In genomic region chr13:5641743-5642510, GRCm38 (mm10) we compare ENCODE assay signal across 26 mouse cellular contexts.
DNase-seq lines count a peak whose midpoint lies in the region; ATAC-seq lines count a peak whose summit lies in the region.
"Had no signal": no experiment of that assay in that cellular context is flagged by ENCODE, and none has a peak within 500 bp of the region (broad histone marks: within the 10 kb centered on the region; RNA-seq: fewer than 3 reads in every experiment).

No protein-coding gene starts in this region.

- H3K4me1 ChIP-seq in hindbrain, embryonic 15.5 days (replicated peaks) = no peaks in the 10 kb centered on the region
- no peaks in the 10 kb centered on the region for H3K4me1 ChIP-seq in hindbrain, embryonic 11.5 days (replicated peaks; ENCODE audit: control insufficient read depth, insufficient read depth, low read length)
- H3K4me1 ChIP-seq in neural tube, embryonic 15.5 days = no peaks in the 10 kb centered on the region
- 0 out of 2 replicates have a peak, but pooled peaks cover 5% of the 10 kb centered on the region for H3K4me1 ChIP-seq in midbrain, embryonic 15.5 days
- H3K4me1 ChIP-seq: embryonic facial prominence, embryonic 13.5 days; hindbrain, embryonic 10.5 days; intestine, embryonic 15.5 days; liver, embryonic 13.5 days had no signal

- H3K4me2 ChIP-seq in hindbrain, embryonic 15.5 days = no peak overlapping the region
- no peak overlapping the region for H3K4me2 ChIP-seq in hindbrain, embryonic 11.5 days (replicated peaks; ENCODE audit: low read depth, low read length)
- H3K4me2 ChIP-seq in neural tube, embryonic 15.5 days = no peak overlapping the region
- H3K4me2 ChIP-seq in midbrain, embryonic 15.5 days = no peak overlapping the region
- H3K4me2 ChIP-seq: embryonic facial prominence, embryonic 13.5 days; heart, embryonic 11.5 days; intestine, embryonic 15.5 days; liver, embryonic 13.5 days; lung, embryonic 14.5 days had no signal

- ATAC-seq in hindbrain, embryonic 15.5 days (ENCODE audit: low FRiP score, low read depth) = peak; percentile 54; the same call in 1 of the 2 replicates
- ATAC-seq in hindbrain, embryonic 11.5 days (ENCODE audit: low FRiP score) = no peak
- peak; percentile 17; the same call in 1 of the 2 replicates for ATAC-seq in neural tube, embryonic 15.5 days (ENCODE audit: low FRiP score)
- ATAC-seq in midbrain, embryonic 15.5 days (replicated peaks) = peak; percentile 90
- ATAC-seq: intestine, embryonic 15.5 days had no signal

- no peaks in the 10 kb centered on the region for H3K27me3 ChIP-seq in hindbrain, embryonic 15.5 days
- H3K27me3 ChIP-seq in hindbrain, embryonic 11.5 days (ENCODE audit: control insufficient read depth, insufficient read depth, low read length) = no peaks in the 10 kb centered on the region
- no peaks in the 10 kb centered on the region for H3K27me3 ChIP-seq in neural tube, embryonic 15.5 days (replicated peaks)
- H3K27me3 ChIP-seq in midbrain, embryonic 15.5 days (replicated peaks) = no peaks in the 10 kb centered on the region
- H3K27me3 ChIP-seq: embryonic facial prominence, embryonic 13.5 days; intestine, embryonic 15.5 days; liver, embryonic 13.5 days had no signal

- H3K9ac ChIP-seq in hindbrain, embryonic 15.5 days = no peak overlapping the region
- no peak overlapping the region for H3K9ac ChIP-seq in hindbrain, embryonic 11.5 days (ENCODE audit: low read depth, low read length)
- no peak overlapping the region for H3K9ac ChIP-seq in neural tube, embryonic 15.5 days (replicated peaks)
- H3K9ac ChIP-seq in midbrain, embryonic 15.5 days = no peak overlapping the region
- H3K9ac ChIP-seq: embryonic facial prominence, embryonic 13.5 days; intestine, embryonic 15.5 days; liver, embryonic 13.5 days; lung, embryonic 14.5 days had no signal

- no peaks in the 10 kb centered on the region for H3K36me3 ChIP-seq in hindbrain, embryonic 15.5 days
- H3K36me3 ChIP-seq in hindbrain, embryonic 11.5 days (ENCODE audit: control insufficient read depth, insufficient read depth, low read length) = no peaks in the 10 kb centered on the region
- H3K36me3 ChIP-seq in neural tube, embryonic 15.5 days = no peaks in the 10 kb centered on the region
- no peaks in the 10 kb centered on the region for H3K36me3 ChIP-seq in midbrain, embryonic 15.5 days (replicated peaks)
- H3K36me3 ChIP-seq: embryonic facial prominence, embryonic 13.5 days; hindbrain, embryonic 10.5 days; intestine, embryonic 15.5 days; liver, embryonic 13.5 days had no signal

- WGBS in hindbrain, embryonic 15.5 days = 67% methylated on average over 7 of the region's 7 CpGs
- 85% methylated on average over 7 of the region's 7 CpGs for WGBS in hindbrain, embryonic 11.5 days
- 76% methylated on average over 7 of the region's 7 CpGs for WGBS in neural tube, embryonic 15.5 days
- WGBS in midbrain, embryonic 15.5 days = 64% methylated on average over 7 of the region's 7 CpGs

- no peak overlapping the region for H3K27ac ChIP-seq in hindbrain, embryonic 15.5 days (replicated peaks)
- no peak overlapping the region for H3K27ac ChIP-seq in hindbrain, embryonic 11.5 days (ENCODE audit: low read depth, low read length)
- H3K27ac ChIP-seq in neural tube, embryonic 15.5 days (replicated peaks) = no peak overlapping the region
- no peak overlapping the region for H3K27ac ChIP-seq in midbrain, embryonic 15.5 days
- H3K27ac ChIP-seq: embryonic facial prominence, embryonic 13.5 days; hindbrain, embryonic 10.5 days; intestine, embryonic 15.5 days; liver, embryonic 13.5 days had no signal

- no peak overlapping the region for H3K4me3 ChIP-seq in hindbrain, embryonic 15.5 days
- no peak overlapping the region for H3K4me3 ChIP-seq in hindbrain, embryonic 11.5 days (ENCODE audit: low read depth, low read length)
- no peak overlapping the region for H3K4me3 ChIP-seq in neural tube, embryonic 15.5 days (replicated peaks)
- H3K4me3 ChIP-seq in midbrain, embryonic 15.5 days = no peak overlapping the region
- H3K4me3 ChIP-seq: embryonic facial prominence, embryonic 13.5 days; erythroblast, embryonic 14.5 days; hindbrain, embryonic 10.5 days; intestine, embryonic 15.5 days; liver, embryonic 13.5 days had no signal

- no peaks in the 10 kb centered on the region for H3K9me3 ChIP-seq in hindbrain, embryonic 15.5 days
- no peaks in the 10 kb centered on the region for H3K9me3 ChIP-seq in hindbrain, embryonic 11.5 days (ENCODE audit: control insufficient read depth, low read length)
- no peaks in the 10 kb centered on the region for H3K9me3 ChIP-seq in neural tube, embryonic 15.5 days (replicated peaks)
- no peaks in the 10 kb centered on the region for H3K9me3 ChIP-seq in midbrain, embryonic 15.5 days
- H3K9me3 ChIP-seq: embryonic facial prominence, embryonic 13.5 days; hindbrain, embryonic 10.5 days; intestine, embryonic 15.5 days; liver, embryonic 13.5 days had no signal

- no peak for DNase-seq in hindbrain, embryonic 11.5 days (ENCODE audit: low spot score)
- no peak for DNase-seq in neural tube, embryonic 10.5 days (ENCODE audit: extremely low spot score, low spot score)
- DNase-seq in lung, postnatal 10 days = no peak
- DNase-seq in natural killer cell, adult 2 months (ENCODE audit: low spot score in 2 of 2) = no peak
- DNase-seq: adrenal gland, adult 8-10 months; cerebellum, adult 8-10 months; cerebellum, postnatal 36 days; embryo, embryonic 11 days; gastrocnemius, postnatal 10 days; kidney, adult 8-10 months; kidney, postnatal 25 days; layer of hippocampus, postnatal 36 days; liver, embryonic 13.5 days; lung, embryonic 14.5 days; lung, postnatal 4 days; right cerebral cortex, adult 18-20 months; right cerebral cortex, postnatal 4 days; thymus, postnatal 25 days had no signal
